Mouse (Mus musculus) kidney, adult 8-10 months (tissue): ENCODE data around the gene A430078G23Rik.

Experiments
- DNase-seq, 2 experiments: peaks; one replicate each; pipeline ENCODE4 v3.0.0; 2022

Gene A430078G23Rik

DNA sequence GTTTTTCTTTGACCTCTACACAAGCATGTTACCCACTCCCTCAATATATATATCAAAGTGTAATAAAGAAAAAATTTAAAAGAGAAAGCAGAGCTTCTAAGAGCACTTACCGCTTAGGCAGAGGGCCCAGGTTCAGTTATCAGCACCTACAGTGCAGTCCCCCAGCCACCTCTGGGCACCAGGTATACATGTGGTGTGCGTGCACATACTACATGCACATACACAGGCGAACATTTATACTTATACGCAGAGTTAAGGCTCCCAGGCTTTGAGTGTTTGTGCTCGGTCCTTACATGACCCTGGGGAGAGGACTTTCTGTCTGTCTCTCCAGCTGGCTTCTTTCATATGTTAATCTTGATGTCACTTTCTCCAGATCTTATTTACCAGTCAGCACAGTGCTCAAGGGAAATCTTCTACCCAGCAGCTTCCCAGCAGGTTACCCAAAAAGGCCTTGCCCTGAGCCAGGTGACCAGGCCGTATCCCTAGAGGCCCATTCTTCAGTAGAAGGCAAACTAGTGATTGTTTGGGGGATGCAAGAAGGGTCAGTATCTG, 61.5 kb downstream of the A430078G23Rik start:
- no peak for DNase-seq

DNA sequence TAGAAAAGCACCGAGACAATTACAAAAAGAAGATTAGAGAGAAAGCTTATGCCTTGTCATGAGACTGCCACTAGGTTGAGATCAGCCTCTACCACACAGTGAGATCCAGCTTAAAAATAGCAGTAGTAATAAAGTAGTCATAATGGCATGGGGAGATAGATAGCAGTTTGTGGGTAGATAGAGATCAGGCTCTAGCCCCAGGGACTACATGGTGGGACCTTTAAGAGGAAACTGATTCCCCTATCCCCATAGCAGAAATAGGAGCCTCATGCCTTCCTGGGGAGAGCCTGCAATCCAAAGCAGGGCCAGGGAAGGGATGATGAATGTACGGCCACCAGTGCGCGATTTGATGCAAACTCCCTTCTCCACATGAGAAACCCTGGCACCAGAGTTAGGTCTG, 62.0 kb downstream of the A430078G23Rik start:
- DNase-seq, result no peak

DNA sequence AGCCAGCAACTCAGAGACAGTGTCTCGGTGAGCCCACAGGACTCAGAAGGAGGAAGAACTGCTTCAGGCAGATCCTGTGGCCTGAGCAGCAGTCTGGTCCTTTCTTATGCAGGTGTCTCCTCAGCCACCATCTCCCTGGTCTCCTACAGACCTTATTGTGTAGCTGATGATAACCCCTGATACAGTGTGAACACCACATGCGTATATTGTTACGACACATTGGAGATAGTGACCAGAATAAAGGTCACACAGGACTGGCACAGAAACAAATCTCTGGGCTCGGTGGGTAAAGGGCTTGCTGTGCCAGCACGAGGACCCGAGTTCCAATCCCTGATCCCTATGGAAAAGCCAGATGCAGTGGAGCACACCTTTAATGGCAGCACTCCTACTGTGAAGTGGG, 62.4 kb downstream of the A430078G23Rik start:
- DNase-seq, result no peak

DNA sequence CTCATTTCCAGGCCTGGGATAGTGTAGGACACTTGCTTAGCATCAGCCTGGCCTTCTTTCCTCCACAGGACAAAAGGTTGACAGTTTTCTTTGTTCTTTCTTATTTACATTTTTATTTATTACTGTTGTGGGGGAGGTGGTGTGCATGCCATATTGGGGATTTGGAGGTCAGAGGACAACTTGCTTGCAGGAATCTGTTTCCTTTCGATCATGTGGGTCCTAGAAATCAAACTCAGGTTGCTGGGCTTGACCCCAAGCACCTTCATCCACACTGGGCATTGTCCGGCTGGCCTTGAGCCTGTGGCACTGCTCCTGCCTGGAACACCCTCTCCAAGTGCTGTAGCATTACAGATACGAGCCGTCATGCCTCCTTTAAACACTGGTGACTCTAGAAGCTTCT, 63.6 kb downstream of the A430078G23Rik start:
- no peak for DNase-seq

DNA sequence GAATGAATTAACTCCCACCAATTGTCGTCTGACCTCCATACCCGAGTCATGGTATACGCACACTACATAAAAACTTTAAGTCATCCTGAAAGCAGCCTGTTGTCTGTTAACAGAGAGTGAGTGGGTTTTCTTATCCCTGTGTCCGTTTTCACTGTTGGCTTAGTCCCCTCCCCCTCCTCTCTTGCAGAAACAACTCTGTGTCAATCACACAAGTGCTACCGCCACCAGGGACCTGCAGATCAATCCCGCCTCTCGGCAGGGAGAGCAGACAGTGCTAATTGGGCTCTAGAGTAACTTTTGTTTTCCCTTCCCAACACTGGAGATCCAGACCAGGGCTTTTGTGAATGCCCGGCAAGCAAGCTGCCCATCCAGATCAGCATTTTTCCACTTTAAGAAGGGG, 64.2 kb downstream of the A430078G23Rik start:
- no peak for DNase-seq

DNA sequence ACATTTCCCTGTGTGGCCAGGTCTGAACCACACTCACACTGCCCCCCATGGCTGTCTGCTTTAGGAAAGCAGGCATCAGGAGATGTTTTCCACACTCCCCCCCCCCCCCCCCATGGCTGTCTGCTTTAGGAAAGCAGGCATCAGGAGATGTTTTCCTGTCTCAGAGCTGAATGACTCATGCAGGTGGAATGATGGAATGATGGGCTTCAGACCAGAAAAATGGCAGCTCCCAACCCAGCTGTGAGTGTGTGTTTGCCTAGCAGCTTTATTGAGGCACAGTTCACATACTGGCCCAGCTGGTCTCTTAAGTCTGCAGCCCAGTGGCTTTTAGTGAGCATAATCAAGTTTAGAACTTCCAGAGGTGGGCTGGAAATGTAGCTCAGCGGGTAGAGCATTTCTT, 64.9 kb downstream of the A430078G23Rik start:
- DNase-seq, result no peak

DNA sequence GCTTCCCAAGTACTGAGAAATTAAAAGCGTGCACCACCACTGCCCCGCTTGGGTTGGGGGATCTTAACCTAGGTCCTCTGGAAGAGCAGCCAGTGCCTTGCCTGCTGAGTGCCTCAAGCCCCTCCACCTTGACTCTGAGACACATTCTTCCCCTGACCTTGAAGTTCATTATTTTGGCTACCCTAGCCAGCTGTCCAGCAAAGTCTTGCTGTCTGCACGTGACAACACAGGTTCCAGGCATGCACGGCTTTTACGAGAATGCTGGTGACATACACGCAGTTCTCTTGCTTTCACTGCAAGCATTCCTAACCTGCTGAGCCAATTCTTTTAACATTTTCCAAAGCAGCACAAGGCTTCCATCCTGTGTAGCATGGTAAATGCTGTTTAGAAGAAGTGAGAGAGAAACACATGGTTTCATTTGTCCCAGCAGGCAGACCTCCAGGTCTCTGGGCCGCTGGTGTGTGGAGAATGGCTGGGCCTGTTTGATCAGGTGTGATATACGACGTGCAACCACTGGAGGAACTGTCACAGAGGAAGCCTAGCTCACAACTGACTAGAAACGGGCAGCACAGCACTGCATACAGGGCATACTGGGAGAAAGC, 67.0 kb downstream of the A430078G23Rik start:
- no peak for DNase-seq

DNA sequence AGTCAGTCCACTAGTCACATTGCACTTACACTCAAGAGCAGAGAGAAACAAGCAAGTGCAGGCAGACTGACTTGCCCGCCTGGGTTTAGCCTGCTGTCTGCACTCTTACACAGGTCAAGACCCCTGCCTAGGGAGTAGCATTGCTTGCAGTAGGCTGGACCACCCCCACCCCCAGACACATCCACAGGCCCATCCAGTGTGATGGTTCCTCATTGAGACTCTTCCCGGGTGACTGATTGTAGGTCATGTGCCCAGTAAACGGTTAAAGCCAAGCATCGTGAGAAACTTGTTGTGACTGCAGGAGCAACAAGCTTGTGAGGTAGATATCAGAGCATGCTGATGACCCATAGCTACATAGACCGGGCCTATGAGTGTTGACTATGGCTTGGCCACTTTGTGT, 68.3 kb downstream of the A430078G23Rik start:
- DNase-seq, result no peak

DNA sequence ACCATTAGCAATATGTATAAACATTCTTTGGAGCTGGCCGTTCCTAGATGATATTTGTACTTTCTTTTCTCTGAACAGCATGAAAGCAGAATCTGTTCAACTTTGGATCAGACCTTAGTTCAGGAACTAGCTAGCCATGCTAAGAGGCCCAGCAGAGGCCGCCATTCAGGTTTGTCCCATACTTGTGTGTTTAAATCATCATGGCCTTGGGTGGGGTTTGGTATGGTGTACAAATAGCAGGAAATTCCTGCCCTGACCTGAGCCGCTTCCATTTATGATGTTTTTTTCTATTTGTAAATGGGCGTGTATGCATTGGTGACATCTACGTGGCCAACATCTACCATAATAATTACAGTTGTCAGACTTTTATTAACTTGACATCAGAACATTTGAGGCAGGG, 72.0 kb downstream of the A430078G23Rik start:
- DNase-seq, result no peak

DNA sequence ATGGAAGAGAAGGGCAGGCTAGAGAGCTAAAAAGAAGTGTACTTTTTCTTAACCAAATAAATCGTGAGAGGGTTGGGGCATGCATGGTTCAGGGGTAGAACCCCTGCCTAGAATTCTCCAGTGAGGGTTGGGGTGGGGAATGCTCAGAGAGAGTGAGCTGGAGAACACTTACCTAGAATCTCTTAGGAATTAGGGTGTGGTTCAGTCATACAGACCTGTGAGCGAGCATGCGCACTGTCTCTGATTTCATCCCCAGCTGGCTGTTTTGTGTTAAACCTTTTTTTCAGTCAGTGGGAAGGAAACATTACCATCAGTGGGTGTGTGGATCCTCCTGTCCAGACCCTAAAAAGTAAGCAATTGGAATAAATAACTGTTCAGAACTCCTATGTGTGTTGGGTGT, 73.0 kb downstream of the A430078G23Rik start:
- DNase-seq, result no peak

DNA sequence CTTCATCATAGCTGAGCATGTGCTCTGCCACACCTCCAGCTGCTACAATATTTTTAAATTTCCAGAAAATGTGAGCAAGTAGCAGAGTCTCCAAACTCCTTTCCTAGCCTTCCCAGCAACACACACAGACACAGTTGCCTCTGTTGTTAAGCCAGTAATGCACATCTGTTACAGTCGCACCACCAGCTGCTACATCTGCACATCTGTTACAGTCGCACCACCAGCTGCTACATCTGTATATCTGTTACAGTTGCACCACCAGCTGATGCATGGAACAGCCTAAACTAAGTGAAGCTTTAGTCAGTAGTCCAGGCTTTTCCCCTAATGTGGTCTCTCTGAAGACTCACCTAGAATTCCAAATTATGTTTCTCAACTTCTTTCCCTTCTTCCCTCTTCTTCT, 75.2 kb downstream of the A430078G23Rik start:
- no peak for DNase-seq

DNA sequence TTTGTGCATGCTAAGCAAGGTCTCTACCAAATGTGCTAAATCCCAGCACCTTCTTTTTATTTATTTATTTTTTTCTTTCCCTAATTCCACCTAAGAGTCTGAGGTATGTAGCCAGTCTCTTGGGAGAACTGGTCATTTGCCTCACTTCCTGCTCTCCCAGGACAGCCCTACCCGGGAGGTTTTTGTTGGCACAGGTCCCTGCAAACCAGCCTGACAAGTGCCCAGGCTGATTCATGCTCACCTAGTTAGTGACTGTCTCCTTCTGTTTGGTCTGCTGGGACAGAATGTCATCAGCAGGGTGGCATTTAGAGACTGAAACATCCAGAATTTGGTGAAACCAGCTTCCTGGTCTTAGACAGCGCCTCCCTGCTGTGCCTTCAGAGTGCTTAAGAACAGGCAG, 76.8 kb downstream of the A430078G23Rik start:
- DNase-seq, result peak; percentile 61 to 63

DNA sequence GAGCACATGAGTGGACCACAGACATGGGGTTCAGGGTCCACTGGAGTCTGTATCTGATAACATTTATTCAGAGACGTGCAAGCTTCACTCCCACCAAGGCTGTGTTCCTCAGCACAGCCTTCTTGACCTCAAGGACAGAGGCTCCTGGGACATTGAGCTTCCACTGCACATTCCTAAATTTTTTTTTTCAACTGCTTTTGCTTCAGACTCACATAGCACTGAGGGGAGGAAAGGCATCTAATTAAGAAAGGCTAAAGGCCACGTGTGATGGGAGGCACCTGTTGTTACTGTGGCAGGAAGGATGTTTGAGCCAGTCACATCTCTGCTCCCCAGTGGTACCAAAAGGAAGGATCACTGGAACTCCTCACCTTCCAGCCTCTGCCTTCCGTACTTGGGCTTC, 77.9 kb downstream of the A430078G23Rik start:
- DNase-seq, result no peak

DNA sequence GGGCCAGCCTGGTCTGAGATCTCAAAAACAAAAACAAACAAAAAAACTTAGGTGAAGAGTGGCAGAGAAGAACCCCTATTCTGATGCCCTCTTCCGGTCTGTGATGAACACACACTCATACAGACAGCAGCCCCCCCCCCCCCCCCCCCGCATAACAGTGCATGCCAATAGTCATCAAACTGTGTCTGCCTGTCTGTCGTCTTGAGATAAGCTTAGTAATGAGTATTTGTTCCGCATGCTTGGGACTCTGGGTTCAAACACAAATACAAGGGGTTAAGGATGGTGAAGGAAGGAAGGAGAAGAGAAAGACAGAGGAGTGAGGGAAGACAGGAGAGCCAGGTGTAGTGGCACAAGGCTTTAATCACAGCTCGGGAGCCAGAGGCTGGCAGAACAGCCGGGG, 83.3 kb downstream of the A430078G23Rik start:
- DNase-seq, result no peak

DNA sequence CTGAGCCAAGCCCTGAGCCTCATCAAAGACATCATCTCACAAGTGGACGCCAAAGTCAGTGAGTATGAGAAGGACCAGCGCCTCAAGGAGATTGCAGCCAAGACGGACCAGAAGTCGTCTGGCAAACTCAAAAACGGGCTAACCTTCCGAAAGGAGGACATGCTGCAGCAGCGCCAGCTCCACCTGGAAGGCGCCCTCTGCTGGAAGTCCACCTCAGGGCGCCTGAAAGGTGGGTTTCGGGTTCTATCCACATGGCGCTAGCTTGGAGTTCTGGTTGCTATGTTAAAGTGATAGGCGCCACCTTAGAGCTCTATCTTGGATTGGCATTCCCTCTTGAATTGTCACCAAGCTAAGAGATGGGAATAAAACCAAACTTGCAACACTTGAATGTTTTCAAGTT, 86.3 kb downstream of the A430078G23Rik start:
- DNase-seq, result no peak
